In genomic region chr15:5143361-5144020, GRCm38 (mm10) we compare ENCODE assay signal across 8 mouse cellular contexts. TPM values are rescaled to one million over a fixed set of nuclear protein-coding genes. Genes with fewer than 3 reads are reported as not detected.
DNase-seq lines count a peak whose midpoint lies in the region; ATAC-seq and TF ChIP-seq lines count a peak whose summit lies in the region.

TSS of gene Prkaa1 (plus strand) at chr15:5143861.

- peak; percentile 91 for ATAC-seq in intestine, embryonic 16.5 days

- no peak; the same call in 1 of the 2 replicates for TF ChIP-seq POLR2A in small intestine, adult 2 months (IDR thresholded peaks at IDR 0.05; ENCODE audit: low read depth, low read length)

- peak; percentile 76 for DNase-seq in embryo, embryonic 10 days (ENCODE audit: low spot score)
- DNase-seq in embryo, embryonic 9.5 days (ENCODE audit: extremely low spot score): no peak
- peak; percentile 71 for DNase-seq in embryo, embryonic 11.5 days (ENCODE audit: low read depth, low spot score)
- peak; percentile 61 to 81 for DNase-seq in gastrocnemius, postnatal 4 days (ENCODE audit: low spot score in 2 of 2)
- peak; percentile 49 to 74 for DNase-seq in left cerebral cortex, postnatal 25 days (ENCODE audit: low spot score in 2 of 2)
- DNase-seq in mesoderm, embryonic 11.5 days (ENCODE audit: low read depth, low spot score): peak; percentile 80

- no peaks in the 10 kb centered on the region for H3K9me3 ChIP-seq in intestine, embryonic 16.5 days (ENCODE audit: control insufficient read depth, low read length)

- intact Hi-C loops in left cerebral cortex, postnatal 25 days (cut with DNase I): loop anchor here (2.0 kb wide), 2 partner anchors 27 to 41 kb away; partner anchors contain the start of genes Rpl37 and Ttc33

- peak; percentile 36; the same call in 1 of the 2 replicates for TF ChIP-seq CTCF in small intestine, adult 2 months (IDR thresholded peaks at IDR 0.05; ENCODE audit: extremely low read depth, insufficient read length, insufficient replicate concordance, low read depth, low read length)

- H3K27me3 ChIP-seq in intestine, embryonic 16.5 days (replicated peaks; ENCODE audit: control insufficient read depth, insufficient read depth, low read length): no peaks in the 10 kb centered on the region
- H3K27me3 ChIP-seq in small intestine, adult 2 months (ENCODE audit: control insufficient read depth, insufficient read depth, low read length): no peaks in the 10 kb centered on the region

- WGBS in intestine, embryonic 16.5 days: under 1% methylated on average over 69 of the region's 80 CpGs
- WGBS in small intestine, adult 2 months: 2% methylated on average over 69 of the region's 80 CpGs

- peak within 1 kb of the TSS; percentile 94 for H3K9ac ChIP-seq in intestine, embryonic 16.5 days (ENCODE audit: low read depth, low read length)

- H3K27ac ChIP-seq in intestine, embryonic 16.5 days (ENCODE audit: low read length): peak within 1 kb of the TSS; percentile 90
- peak within 1 kb of the TSS; percentile 51; the same call in 1 of the 2 replicates for H3K27ac ChIP-seq in small intestine, adult 2 months (ENCODE audit: insufficient read depth, low read depth, low read length)

- peak within 1 kb of the TSS; percentile 78 for H3K4me2 ChIP-seq in intestine, embryonic 16.5 days (ENCODE audit: low read depth, low read length)

- H3K4me1 ChIP-seq in intestine, embryonic 16.5 days (ENCODE audit: control insufficient read depth, insufficient read depth, low read length): peaks cover 18% of the 10 kb centered on the region
- peaks cover 5% of the 10 kb centered on the region; the same call in 1 of the 2 replicates for H3K4me1 ChIP-seq in small intestine, adult 2 months (ENCODE audit: control insufficient read depth, insufficient read depth, insufficient read length, low read length)

- H3K4me3 ChIP-seq in intestine, embryonic 16.5 days (ENCODE audit: low read length): peak within 1 kb of the TSS; percentile 96
- peak within 1 kb of the TSS; percentile 97 for H3K4me3 ChIP-seq in small intestine, adult 2 months (ENCODE audit: low read depth, low read length)

- H3K36me3 ChIP-seq in intestine, embryonic 16.5 days (ENCODE audit: control insufficient read depth, insufficient read depth, low read length): no peaks in the 10 kb centered on the region
- H3K36me3 ChIP-seq in small intestine, adult 2 months (ENCODE audit: control insufficient read depth, insufficient read depth, low read length): no peaks in the 10 kb centered on the region

RNA-seq across cellular contexts. Expression of gene Prkaa1, which starts in this region (rescaled TPM):
- 10 to 100 TPM; 15.8 to 17.4 TPM for total RNA-seq in gastrocnemius, postnatal 4 days (2021)
- 23.1 and 24.9 TPM in 2 replicates for polyA plus RNA-seq in intestine, embryonic 16.5 days (2015; fragmentation: Nextera tagmentation; extraction: Ambion mirVana)
- total RNA-seq in left cerebral cortex, postnatal 25 days (2021): 10 to 100 TPM; 18.8 to 19.2 TPM
- 0.55 and 1.1 TPM in 2 replicates for polyA plus RNA-seq in small intestine, adult 2 months (2012; rRNA removed)

Comparison
In these comparisons a context has a peak if more than half of its experiments do, and no peak if none do; other contexts are left out.
1. RNA of gene Prkaa1 (polyA plus RNA-seq): 23.1 to 24.9 TPM in intestine, embryonic 16.5 days; 0.55 to 1.1 TPM in small intestine, adult 2 months; every median in the first group is over 10 times any median in the second.